ENCODE assay signal across 21 mouse cellular contexts in the genomic region with DNA sequence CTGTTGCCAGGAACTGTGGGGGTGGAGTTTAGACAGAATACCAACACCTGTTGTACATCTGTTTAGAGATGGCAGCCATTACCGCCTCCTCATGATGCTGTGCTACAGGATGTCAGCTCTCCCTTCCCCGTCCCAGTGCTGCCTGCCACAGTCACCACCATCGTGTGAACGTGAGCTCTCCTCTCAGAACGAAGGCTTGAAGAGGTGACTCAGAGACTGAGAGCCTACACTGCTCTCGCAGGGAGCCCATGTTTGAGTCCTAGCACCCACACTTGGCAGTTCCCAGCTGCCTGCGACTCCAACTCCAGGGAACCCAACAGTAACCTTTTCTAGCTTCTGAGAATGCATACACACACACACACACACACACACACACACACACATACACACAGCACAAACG. TPM values are rescaled to one million over a fixed set of nuclear protein-coding genes. Genes with fewer than 3 reads are reported as not detected.
A peak's percentile ranks its signal among the peaks of the same experiment; 100 is the strongest.
DNase-seq lines count a peak whose midpoint lies in the region; TF ChIP-seq lines count a peak whose summit lies in the region.
"Had no signal": no experiment of that assay in that cellular context is flagged by ENCODE, and none has a peak within 500 bp of the region (broad histone marks: within the 10 kb centered on the region; RNA-seq: fewer than 3 reads in every experiment).

No protein-coding gene starts in this region.

- H3K36me3 ChIP-seq in heart, adult 2 months (ENCODE audit: control insufficient read depth, insufficient read depth, low read length) = no peaks in the 10 kb centered on the region
- H3K36me3 ChIP-seq: forebrain, embryonic 15.5 days; heart, embryonic 10.5 days; limb, embryonic 13.5 days had no signal

- WGBS in heart, adult 2 months = 75% methylated on average over 8 of the region's 8 CpGs

- H3K4me3 ChIP-seq in heart, adult 2 months = no peak overlapping the region
- H3K4me3 ChIP-seq: erythroblast, embryonic 14.5 days; forebrain, embryonic 15.5 days; heart, embryonic 10.5 days; limb, embryonic 13.5 days had no signal

- no peak for TF ChIP-seq CTCF in heart, adult 2 months (IDR thresholded peaks at IDR 0.05)

- intact Hi-C loops in heart, adult 2 months (cut with DNase I) = no loop called here

- no peak overlapping the region for H3K27ac ChIP-seq in heart, adult 2 months
- H3K27ac ChIP-seq: forebrain, embryonic 15.5 days; limb, embryonic 13.5 days had no signal

- H3K27me3 ChIP-seq in heart, adult 2 months (ENCODE audit: control insufficient read depth, insufficient read depth, low read length) = no peaks in the 10 kb centered on the region
- H3K27me3 ChIP-seq: forebrain, embryonic 15.5 days; limb, embryonic 13.5 days had no signal

- no peak for TF ChIP-seq EP300 in heart, adult 2 months (IDR thresholded peaks at IDR 0.05; ENCODE audit: insufficient read depth, low read depth, low read length)

- no peak overlapping the region for H3K9ac ChIP-seq in heart, adult 2 months (ENCODE audit: low read depth, low read length)
- H3K9ac ChIP-seq: forebrain, embryonic 15.5 days; limb, embryonic 13.5 days; liver, postnatal 0 days had no signal

- no peaks in the 10 kb centered on the region for H3K79me2 ChIP-seq in heart, adult 2 months (replicated peaks; ENCODE audit: control insufficient read depth, insufficient read depth, low read length)

- no peak for TF ChIP-seq POLR2A in heart, adult 2 months (IDR thresholded peaks at IDR 0.05; ENCODE audit: insufficient read depth, low read depth, low read length)

- peak; percentile 10 to 30 for DNase-seq in layer of hippocampus, adult 18-20 months (ENCODE audit: low spot score in 2 of 2)
- no peak for DNase-seq in layer of hippocampus, postnatal 25 days (ENCODE audit: extremely low spot score in 1 of 2, low spot score in 1 of 2)
- DNase-seq in right cerebral cortex, adult 2 months (ENCODE audit: low spot score in 2 of 2) = peak; percentile 52 to 60
- DNase-seq in right cerebral cortex, postnatal 4 days = no peak
- DNase-seq in frontal cortex, postnatal 36 days (ENCODE audit: low spot score in 2 of 2) = peak; percentile 35 to 40
- peak; percentile 47 to 59 for DNase-seq in right cerebral cortex, postnatal 36 days (ENCODE audit: low spot score in 2 of 2)
- no peak for DNase-seq in heart, adult 2 months
- DNase-seq: adrenal gland, adult 8-10 months; cerebellum, adult 9-10 months; gastrocnemius, postnatal 25 days; heart, postnatal 36 days; kidney, adult 11 months; liver, postnatal 0 days; lung, postnatal 4 days; midbrain, embryonic 14.5 days had no signal

- H3K4me1 ChIP-seq in heart, adult 2 months (ENCODE audit: control insufficient read depth, insufficient read depth, low read length) = peaks cover 8% of the 10 kb centered on the region
- H3K4me1 ChIP-seq: forebrain, embryonic 15.5 days had no signal

RNA-seq across cellular contexts. Expression of a gene that starts 8.2 kb away (rescaled TPM):
- not detected for total RNA-seq in layer of hippocampus, adult 18-20 months (2021)
- total RNA-seq in layer of hippocampus, postnatal 25 days (2021) = not detected
- 1 to 10 TPM in 1 of 2 experiments, under 1 TPM in 1; 0.91 to 1.0 TPM for total RNA-seq in heart, adult 2 months (2021)
- polyA plus RNA-seq in heart, adult 2 months (2012; rRNA removed) = 1.5 and 2.0 TPM in 2 replicates
- polyA plus RNA-seq: erythroblast, embryonic 14.5 days; heart, embryonic 10.5 days had no signal

RNA-seq across cellular contexts. Expression of a gene that starts 18.1 kb away (rescaled TPM):
- 1 to 10 TPM; 1.6 to 2.8 TPM for total RNA-seq in layer of hippocampus, adult 18-20 months (2021)
- 1 to 10 TPM; 1.8 to 1.9 TPM for total RNA-seq in layer of hippocampus, postnatal 25 days (2021)
- 1 to 10 TPM; 5.8 to 7.3 TPM for total RNA-seq in heart, adult 2 months (2021)
- 11.7 and 14.2 TPM in 2 replicates for polyA plus RNA-seq in heart, adult 2 months (2012; rRNA removed)

RNA-seq across cellular contexts. Expression of a gene that starts 27.1 kb away (rescaled TPM):
- total RNA-seq in layer of hippocampus, adult 18-20 months (2021) = 100 to 1,000 TPM; 228 to 232 TPM
- total RNA-seq in layer of hippocampus, postnatal 25 days (2021) = 100 to 1,000 TPM; 209 to 211 TPM
- 10 to 100 TPM; 25.3 to 31.7 TPM for total RNA-seq in heart, adult 2 months (2021)
- polyA plus RNA-seq in heart, adult 2 months (2012; rRNA removed) = 10.2 and 12.5 TPM in 2 replicates

RNA-seq across cellular contexts. Expression of a gene that starts 56.0 kb away (rescaled TPM):
- total RNA-seq in layer of hippocampus, adult 18-20 months (2021) = not detected
- not detected for total RNA-seq in layer of hippocampus, postnatal 25 days (2021)
- total RNA-seq in heart, adult 2 months (2021) = not detected
- not detected in 2 replicates for polyA plus RNA-seq in heart, adult 2 months (2012; rRNA removed)
- total RNA-seq: adrenal gland, adult 8-10 months; gastrocnemius, postnatal 25 days; heart, postnatal 36 days had no signal
- polyA plus RNA-seq: forebrain, embryonic 15.5 days; hindbrain, embryonic 16.5 days; limb, embryonic 13.5 days; midbrain, embryonic 14.5 days had no signal

RNA-seq across cellular contexts. Expression of a gene that starts 56.4 kb away (rescaled TPM):
- under 1 TPM; 0.37 to 0.63 TPM for total RNA-seq in layer of hippocampus, adult 18-20 months (2021)
- under 1 TPM; 0.75 to 0.84 TPM for total RNA-seq in layer of hippocampus, postnatal 25 days (2021)
- total RNA-seq in heart, adult 2 months (2021) = not detected
- not detected in 2 replicates for polyA plus RNA-seq in heart, adult 2 months (2012; rRNA removed)
- total RNA-seq: adrenal gland, adult 8-10 months; gastrocnemius, postnatal 25 days; heart, postnatal 36 days; MEL had no signal
- polyA plus RNA-seq: erythroblast, embryonic 14.5 days; heart, embryonic 10.5 days; liver, postnatal 0 days had no signal

Comparison
In these comparisons a context has a peak if more than half of its experiments do, and no peak if none do; other contexts are left out.
1. DNase-seq: peak in layer of hippocampus, adult 18-20 months (2 of 2), right cerebral cortex, adult 2 months (2 of 2), frontal cortex, postnatal 36 days (2 of 2) and right cerebral cortex, postnatal 36 days (2 of 2); none in layer of hippocampus, postnatal 25 days (0 of 2), right cerebral cortex, postnatal 4 days (single experiment) and heart, adult 2 months (0 of 2).
2. RNA of a gene that starts 27.1 kb away (total RNA-seq): 228 to 232 TPM in layer of hippocampus, adult 18-20 months and 209 to 211 TPM in layer of hippocampus, postnatal 25 days; 25.3 to 31.7 TPM in heart, adult 2 months; every median in the first group is over 4 times any median in the second.